Mouse (Mus musculus) cerebellum, adult 11-12 months (tissue): ENCODE measurements around the gene Pofut1.
"Not testable (repeated sequence)": the region's sequence is repeated elsewhere in the genome, so short reads cannot be mapped to it uniquely, and the experiment has no call there.

Experiments used
- DNase-seq: peaks from one replicate; pipeline ENCODE4 v3.0.0; 2022

Pofut1 gene

GRCm38 (mm10) chr2:153239021-153239859 is 2.1 kb upstream of the Pofut1 start:
- DNase-seq = no peak

DNA sequence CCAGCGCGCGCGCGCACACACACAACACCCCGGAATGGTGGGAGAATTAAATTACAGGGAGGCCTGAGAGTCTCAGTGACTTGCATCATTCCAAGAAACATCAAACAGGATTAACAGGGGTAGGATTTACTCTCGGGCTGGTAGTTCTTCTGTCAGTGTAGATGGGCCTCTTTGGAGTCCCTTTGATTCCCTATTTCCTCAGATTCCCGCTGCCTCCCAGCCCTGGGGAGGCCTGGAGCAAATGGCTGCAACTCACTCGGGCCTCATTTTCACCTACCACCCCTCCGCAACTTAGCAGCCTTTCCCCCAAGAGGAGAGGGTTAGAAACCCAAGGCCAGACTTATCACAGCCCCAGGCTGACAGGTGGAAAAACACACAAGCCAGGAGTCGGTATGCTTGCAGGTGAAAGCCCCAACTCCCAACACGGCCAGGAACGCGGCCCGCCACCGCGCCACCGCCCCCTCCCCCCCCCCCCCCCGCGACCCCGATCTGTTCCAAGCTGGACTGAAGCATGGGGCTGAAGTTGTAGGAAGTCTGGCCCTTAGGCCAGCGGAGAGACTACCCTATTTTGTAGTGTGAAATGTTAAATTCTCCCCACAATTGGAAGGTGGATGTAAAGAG is 1.4 kb upstream of the Pofut1 start:
- no peak for DNase-seq

GRCm38 (mm10) chr2:153240701-153241235 is 565 bp upstream of the Pofut1 start:
- peak; percentile 46 for DNase-seq

- DNase-seq = no peak
These were observed 823 bp downstream of the Pofut1 start for GRCm38 (mm10) chr2:153242156-153242555.

- no peak for DNase-seq
These were observed 8.4 kb downstream of the Pofut1 start for GRCm38 (mm10) chr2:153249751-153250150.

- DNase-seq = no peak
These were observed 15.3 kb downstream of the Pofut1 start for GRCm38 (mm10) chr2:153256604-153257003.

GRCm38 (mm10) chr2:153259030-153259863 is 17.9 kb downstream of the Pofut1 start:
- DNase-seq = no peak

DNA sequence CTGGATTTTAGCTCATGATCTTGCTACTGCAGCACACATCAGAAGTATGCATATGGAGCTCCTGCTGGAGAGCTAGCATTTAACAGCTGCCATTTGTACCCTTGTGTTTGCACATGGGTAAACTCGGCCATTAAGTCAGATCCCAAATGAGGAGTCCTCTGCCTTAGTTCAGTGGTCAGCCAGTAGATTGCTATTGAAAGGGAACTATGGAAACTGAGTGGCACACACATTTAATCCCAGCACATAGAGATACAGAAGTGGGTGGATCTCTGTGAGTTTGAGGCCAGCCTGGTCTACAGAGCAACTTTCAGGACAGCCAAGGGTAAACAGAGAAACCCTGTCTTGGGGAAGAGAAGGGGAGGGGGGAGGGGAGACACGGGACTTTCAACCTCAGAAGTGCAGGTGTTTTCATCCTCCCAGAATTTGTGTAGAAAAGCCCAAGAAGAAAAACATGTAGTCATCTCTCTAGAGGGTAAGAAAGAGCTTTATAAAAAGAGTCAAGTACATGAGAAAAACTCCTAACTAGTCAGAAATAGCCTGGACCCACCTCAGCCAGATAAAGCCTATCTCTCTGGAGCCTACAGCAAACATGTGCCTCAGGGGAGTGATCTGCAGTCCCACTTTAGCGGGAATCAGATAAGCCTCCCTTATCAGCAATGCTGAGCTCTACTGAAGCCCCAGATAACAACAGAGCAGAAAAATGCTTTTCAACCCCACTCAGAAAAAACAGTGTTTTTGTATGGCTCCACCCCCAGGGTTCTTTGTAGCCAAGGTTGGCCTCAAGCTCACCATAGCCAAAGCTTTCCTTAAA is 18.7 kb downstream of the Pofut1 start:
- DNase-seq = no peak

DNA sequence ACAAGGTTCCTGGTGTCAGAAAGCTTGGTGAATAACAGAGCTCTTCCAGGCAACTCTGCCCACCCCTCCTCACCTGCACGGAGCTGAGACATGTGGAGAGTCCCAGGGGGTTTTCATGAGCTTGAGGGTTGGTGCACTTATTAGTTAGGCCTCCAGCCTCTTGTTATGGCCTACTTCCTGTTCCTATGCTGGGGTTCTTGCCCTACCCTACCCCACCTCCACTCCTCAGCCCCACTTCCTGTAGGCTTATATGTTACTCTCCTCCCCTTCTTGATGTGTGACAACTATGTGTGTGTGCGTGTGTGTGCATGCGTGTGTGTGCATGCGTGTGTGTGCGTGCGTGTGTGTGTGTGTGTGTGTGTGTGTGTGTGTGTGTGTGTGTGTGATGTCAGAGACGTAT is 21.7 kb downstream of the Pofut1 start:
- DNase-seq = no peak

DNA sequence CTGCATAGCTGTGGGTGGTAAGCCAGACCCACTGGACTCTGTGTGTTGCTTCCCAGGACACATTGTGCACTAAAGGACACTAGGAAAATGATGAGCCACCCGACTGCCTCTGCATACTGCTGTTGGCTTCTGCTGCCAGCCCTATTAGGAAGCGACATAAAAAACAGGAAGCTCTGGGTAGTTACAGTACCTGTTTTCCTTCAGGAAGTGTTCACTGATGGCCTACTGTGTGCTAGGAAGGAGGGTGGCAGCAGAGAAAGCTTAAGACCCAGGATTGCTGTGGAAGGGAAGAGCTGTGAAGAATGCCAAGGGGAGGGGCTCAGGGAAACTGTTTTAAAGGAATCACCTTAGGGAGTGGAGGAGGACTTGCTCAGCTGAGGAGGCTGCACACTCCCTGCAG is 26.0 kb downstream of the Pofut1 start:
- no peak for DNase-seq

DNA sequence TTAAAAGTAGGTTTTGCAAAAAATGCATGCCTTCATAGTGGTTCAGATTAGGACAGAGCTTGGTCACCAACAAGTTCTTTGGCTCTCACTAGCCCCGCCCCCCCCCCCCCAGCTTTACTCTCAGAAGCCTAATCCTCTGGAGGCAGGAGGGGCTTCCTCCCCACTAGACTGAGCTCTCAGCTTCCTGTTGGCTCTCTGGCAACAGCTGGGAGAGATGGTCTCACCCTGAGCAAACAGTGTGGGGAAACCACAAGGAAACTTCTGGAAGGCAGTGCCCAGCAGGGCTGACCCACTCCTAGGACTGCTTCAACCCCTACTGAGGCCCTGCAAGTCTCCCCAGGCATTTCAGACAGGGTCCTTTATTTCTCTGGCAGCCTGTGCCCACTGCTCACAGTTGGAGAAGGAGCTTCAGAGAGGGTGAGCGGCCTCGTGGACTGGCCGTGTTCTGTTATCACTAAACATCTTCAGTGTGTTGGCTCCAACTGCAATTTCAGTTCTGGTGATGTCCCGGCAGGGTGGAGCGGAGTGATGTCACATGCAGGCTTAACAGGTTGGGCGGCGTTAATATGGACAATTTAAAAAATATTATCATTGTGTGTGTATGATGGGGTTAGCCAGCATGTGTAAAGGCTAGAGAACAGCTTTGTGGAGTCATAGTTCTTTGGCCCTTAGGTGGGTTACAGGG is 29.0 kb downstream of the Pofut1 start:
- not testable (repeated sequence) for DNase-seq

GRCm38 (mm10) chr2:153274200-153274918 is 33.0 kb downstream of the Pofut1 start:
- not testable (repeated sequence) for DNase-seq

GRCm38 (mm10) chr2:153274919-153275247 is 33.5 kb downstream of the Pofut1 start:
- no peak for DNase-seq

GRCm38 (mm10) chr2:153275577-153275976 is 34.2 kb downstream of the Pofut1 start:
- DNase-seq = not testable (repeated sequence)

DNA sequence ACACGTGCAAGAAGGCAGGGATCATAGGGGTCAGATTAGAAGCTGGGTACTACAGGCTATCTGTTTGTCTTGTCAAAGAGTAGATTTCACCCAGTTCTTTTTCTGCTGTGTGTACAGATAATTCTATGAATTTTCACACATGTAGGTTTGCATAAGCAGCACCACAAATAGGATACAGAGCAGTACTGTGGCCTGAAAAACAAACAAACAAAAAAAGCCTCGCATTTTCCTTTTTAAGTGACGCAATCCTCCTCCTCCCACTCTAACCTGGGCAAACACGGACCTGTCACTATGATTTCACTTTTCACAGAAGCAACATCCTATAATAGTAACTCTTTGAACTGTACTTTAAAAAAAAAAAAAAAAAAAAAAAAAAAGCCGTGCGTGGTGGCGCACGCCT is 35.1 kb downstream of the Pofut1 start:
- DNase-seq = no peak

GRCm38 (mm10) chr2:153276846-153277245 is 35.5 kb downstream of the Pofut1 start:
- not testable (repeated sequence) for DNase-seq

- no peak for DNase-seq
These were observed 37.0 kb downstream of the Pofut1 start for GRCm38 (mm10) chr2:153278357-153278756.

- no peak for DNase-seq
These were observed 42.6 kb downstream of the Pofut1 start for GRCm38 (mm10) chr2:153283919-153284318.

- no peak for DNase-seq
These were observed 45.2 kb downstream of the Pofut1 start for GRCm38 (mm10) chr2:153286524-153286923.

DNA sequence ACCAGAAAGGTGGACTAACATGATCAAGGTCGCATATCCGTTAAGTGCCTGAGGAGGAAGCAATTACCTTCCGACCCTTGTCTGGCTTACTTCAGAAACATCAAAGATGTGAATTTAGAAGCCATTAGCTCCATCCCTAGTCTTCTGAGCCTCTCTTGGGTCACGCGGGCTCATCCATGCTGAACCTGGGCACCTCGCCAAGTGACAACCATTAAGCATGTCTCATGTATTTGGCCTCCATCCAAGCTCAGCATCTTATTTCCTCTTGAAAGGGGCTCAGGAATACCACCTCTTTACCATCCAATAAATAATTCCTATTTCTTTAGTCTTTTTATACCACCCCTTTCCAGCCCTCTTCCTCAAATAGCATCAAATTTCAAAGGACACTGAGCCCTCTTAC is 46.5 kb downstream of the Pofut1 start:
- no peak for DNase-seq
